Mouse (Mus musculus): ENCODE results near the gene Prep.

GRCm38 (mm10) chr10:45066931-45067308, at the start of gene Prep:
- peak; percentile 42 for TF ChIP-seq CTCF (IDR thresholded peaks at IDR 0.05; ENCODE audit: borderline replicate concordance, extremely low read depth, insufficient read depth, insufficient read length)
- TF ChIP-seq POLR2A (IDR thresholded peaks at IDR 0.05; ENCODE audit: borderline replicate concordance, extremely low read depth, insufficient read depth, insufficient read length, poor library complexity, severe bottlenecking), result peak; percentile 78
